Mouse (Mus musculus) testis, adult 2 months (tissue): ENCODE data around the gene Bcas3. TPM values are rescaled to one million over a fixed set of nuclear protein-coding genes. Genes with fewer than 3 reads are reported as not detected.

ENCODE experiments used
- H3K27ac ChIP-seq: fragments of 200-500 bp; 2 replicates; pipeline ENCODE4 v1.5.1; 2012; ENCODE audit warnings: low read depth, low read length; ENCODE audit not compliant: control insufficient read depth, insufficient read depth
- H3K27me3 ChIP-seq: fragments of 200-500 bp; 2 replicates; pipeline ENCODE4 v1.6.1; 2012; ENCODE audit warnings: mild to moderate bottlenecking, low read length, moderate library complexity; ENCODE audit not compliant: control insufficient read depth, insufficient read depth
- H3K36me3 ChIP-seq: fragments of 200-500 bp; 2 replicates; pipeline ENCODE4 v1.6.1; 2012; ENCODE audit warnings: mild to moderate bottlenecking, low read length; ENCODE audit not compliant: control insufficient read depth, insufficient read depth
- H3K4me1 ChIP-seq: fragments of 200-500 bp; 2 replicates; pipeline ENCODE4 v1.6.1; 2012; ENCODE audit warnings: low read length; ENCODE audit not compliant: control insufficient read depth, insufficient read depth
- H3K4me3 ChIP-seq: fragments of 200-500 bp; 2 replicates; pipeline ENCODE4 v1.5.1; 2012; ENCODE audit warnings: low read depth, mild to moderate bottlenecking, low read length, moderate library complexity, mixed read lengths; ENCODE audit not compliant: control insufficient read depth
- CTCF ChIP-seq: fragments of 200-500 bp; IDR thresholded peaks from 2 replicates; pipeline ENCODE4 v1.5.1; 2012; ENCODE audit warnings: low read depth, mild to moderate bottlenecking, inconsistent platforms, low read length, moderate library complexity; ENCODE audit not compliant: control insufficient read depth, insufficient read depth, insufficient replicate concordance
- POLR2A ChIP-seq: fragments of 200-500 bp; IDR thresholded peaks from 2 replicates; pipeline ENCODE4 v1.6.1; 2012; ENCODE audit warnings: low read depth, mild to moderate bottlenecking, inconsistent platforms, low read length, moderate library complexity; ENCODE audit not compliant: control insufficient read depth
- polyA plus RNA-seq: library from polyadenylated mRNA; depleted of rRNA; stranded (reverse); fragments of >200 nt; gene quantifications from 2 replicates; pipeline ENCODE4 v1.2.3, GENCODE M21; 2012

The Bcas3 gene
- polyA plus RNA-seq, 1 experiment: 23.4 TPM

- Histone ChIP-seq H3K4me1 (no peaks in the 10 kb centered on the region), H3K27me3 (no peaks in the 10 kb centered on the region), H3K36me3 (no peaks in the 10 kb centered on the region; the same call in 1 of the 2 replicates), H3K4me3 (no peak overlapping the region), H3K27ac (no peak overlapping the region)
- TF ChIP-seq CTCF: no peak
Observed at GRCm38 (mm10) chr11:85339173-85339831, 13.7 kb upstream of the Bcas3 start.

DNA sequence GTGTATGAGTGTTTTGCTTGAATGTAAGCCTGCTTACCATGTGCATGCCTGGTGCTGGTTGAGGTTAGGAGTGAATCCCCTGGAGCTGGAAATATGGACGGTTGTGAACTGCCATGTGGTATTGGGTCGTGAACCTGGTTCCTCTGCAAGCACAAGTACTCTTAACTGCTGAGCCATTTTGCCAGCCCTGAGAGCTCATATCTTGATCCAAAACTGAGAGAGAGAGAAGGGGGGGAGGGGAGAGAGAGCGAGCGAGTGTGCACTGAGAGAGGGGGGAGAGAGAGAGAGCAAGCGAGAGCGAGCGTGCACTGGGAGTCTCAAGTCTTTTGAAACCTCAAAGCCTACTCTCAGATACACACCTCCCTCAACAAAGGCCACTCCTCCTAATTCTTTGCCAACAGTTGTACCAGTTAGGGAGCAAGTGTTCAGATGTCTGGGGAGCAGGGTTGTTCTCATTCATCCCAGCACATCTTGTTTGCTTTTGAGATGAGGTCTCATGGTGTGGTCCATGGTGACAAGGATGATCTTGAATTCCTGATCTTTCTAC is 12.8 kb upstream of the Bcas3 start:
- TF ChIP-seq CTCF (no peak), POLR2A (no peak)
- Histone ChIP-seq H3K27ac (no peak overlapping the region), H3K27me3 (no peaks in the 10 kb centered on the region), H3K36me3 (no peaks in the 10 kb centered on the region; the same call in 1 of the 2 replicates), H3K4me1 (no peaks in the 10 kb centered on the region), H3K4me3 (no peak overlapping the region)

GRCm38 (mm10) chr11:85353819-85354218 is 852 bp downstream of the Bcas3 start:
- no peak for TF ChIP-seq POLR2A
- no peak for TF ChIP-seq CTCF
- peaks cover 2% of the 10 kb centered on the region; the same call in 1 of the 2 replicates for H3K4me1 ChIP-seq
- H3K36me3 ChIP-seq: peaks cover 2% of the 10 kb centered on the region
- H3K27me3 ChIP-seq: no peaks in the 10 kb centered on the region
- no peak overlapping the region for H3K27ac ChIP-seq
- H3K4me3 ChIP-seq: no peak overlapping the region

- Histone ChIP-seq H3K4me3 (no peak overlapping the region), H3K27me3 (no peaks in the 10 kb centered on the region), H3K36me3 (peaks cover 2% of the 10 kb centered on the region), H3K4me1 (peaks cover 3% of the 10 kb centered on the region), H3K27ac (no peak overlapping the region)
- no peak for TF ChIP-seq POLR2A
- TF ChIP-seq CTCF: no peak
Observed at GRCm38 (mm10) chr11:85359641-85360040, 6.7 kb downstream of the Bcas3 start.

- TF ChIP-seq POLR2A (no peak), CTCF (no peak)
Observed at GRCm38 (mm10) chr11:85361621-85362020, 8.7 kb downstream of the Bcas3 start.

DNA sequence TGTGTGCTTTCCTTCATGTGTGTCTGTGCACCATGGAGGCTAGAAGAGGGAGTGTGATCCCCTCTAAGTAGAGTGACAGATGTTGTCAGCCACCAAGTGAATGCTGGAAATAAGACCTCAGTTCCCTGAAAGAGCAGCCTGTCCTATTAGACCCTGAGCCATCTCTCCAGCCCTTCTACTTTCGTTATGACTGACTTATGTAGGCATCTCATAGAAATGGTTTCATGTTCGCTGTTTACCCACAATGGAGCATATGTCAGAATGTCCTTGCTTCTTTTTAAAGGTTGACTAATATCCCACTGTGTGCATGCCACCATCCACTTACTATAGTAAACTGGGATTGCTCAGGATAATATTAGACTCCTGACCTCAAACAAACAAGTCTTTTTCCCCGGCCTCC is 13.2 kb downstream of the Bcas3 start:
- Histone ChIP-seq H3K4me3 (no peak overlapping the region), H3K36me3 (no peaks in the 10 kb centered on the region; the same call in 1 of the 2 replicates), H3K4me1 (no peaks in the 10 kb centered on the region), H3K27me3 (no peaks in the 10 kb centered on the region), H3K27ac (no peak overlapping the region)
- TF ChIP-seq POLR2A: no peak
- TF ChIP-seq CTCF: no peak

More at GRCm38 (mm10) chr11:85361621-85362020, 8.7 kb downstream of the Bcas3 start:
- H3K27me3 ChIP-seq: no peaks in the 10 kb centered on the region
- H3K4me3 ChIP-seq: no peak overlapping the region
- peaks cover 2% of the 10 kb centered on the region for H3K36me3 ChIP-seq
- no peak overlapping the region for H3K27ac ChIP-seq
- peaks cover 3% of the 10 kb centered on the region for H3K4me1 ChIP-seq

DNA sequence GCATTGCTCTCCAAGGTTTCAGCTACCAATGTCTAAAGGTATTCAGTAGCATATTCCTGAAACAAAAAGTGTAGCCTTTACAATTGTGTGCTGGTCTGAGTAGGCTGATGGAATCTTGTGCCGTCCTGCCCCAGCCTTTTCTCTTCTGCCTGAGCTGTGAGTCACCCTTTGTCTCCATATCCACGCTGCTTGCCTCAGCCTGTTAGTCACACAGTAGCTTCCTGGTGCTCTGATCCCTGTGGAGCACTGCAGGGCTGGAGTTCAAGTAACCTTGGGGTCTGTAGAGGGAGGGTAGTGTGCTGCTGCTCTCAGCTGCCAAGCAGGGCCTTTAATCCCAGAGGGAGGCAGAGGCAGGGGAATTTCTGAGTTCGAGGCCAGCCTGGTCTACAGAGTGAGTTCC is 14.9 kb downstream of the Bcas3 start:
- Histone ChIP-seq H3K4me3 (no peak overlapping the region), H3K36me3 (no peaks in the 10 kb centered on the region; the same call in 1 of the 2 replicates), H3K27ac (no peak overlapping the region), H3K4me1 (no peaks in the 10 kb centered on the region), H3K27me3 (no peaks in the 10 kb centered on the region)
- TF ChIP-seq CTCF (no peak), POLR2A (no peak)
